In the genomic region with DNA sequence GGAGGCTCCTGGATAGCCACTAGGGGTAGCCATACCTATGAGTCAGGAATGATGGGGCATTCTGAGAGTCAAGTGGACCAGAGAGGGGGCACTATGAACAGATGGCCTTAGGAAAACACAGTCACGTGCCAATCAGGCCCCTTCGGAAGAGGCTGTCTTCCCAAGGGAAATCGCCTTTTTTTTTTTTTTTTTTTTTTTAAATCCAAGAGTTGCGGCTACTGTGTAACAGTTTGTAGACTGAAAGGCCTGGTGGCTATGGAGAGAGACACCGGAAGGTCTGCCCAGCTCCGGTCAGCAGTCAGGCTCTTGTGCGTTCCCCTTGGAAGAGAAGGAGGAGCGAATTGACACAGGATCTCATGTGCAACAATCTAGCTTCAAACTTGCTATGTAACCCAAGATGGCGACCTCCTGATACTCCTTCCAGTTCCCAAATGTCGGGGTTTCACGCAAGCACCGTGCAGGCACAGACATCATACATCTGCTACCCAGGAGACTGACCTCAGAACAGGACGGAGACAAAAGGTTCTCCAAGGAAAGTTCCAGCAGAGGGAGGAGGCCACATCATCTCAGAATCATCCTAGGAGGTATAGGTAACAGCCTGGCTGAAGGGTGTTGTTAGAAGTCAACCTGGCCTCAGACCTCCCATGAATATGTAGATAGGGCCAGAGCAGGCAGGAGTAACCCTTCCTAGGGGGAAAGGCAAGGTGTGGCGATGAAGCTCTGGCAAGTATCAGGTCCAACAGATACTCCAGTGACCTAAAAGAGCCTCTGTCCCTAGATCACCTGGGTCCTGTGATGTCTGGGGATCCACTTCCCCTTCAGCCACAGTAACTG, we compare ENCODE assay signal across 8 mouse cellular contexts. TPM values are rescaled to one million over a fixed set of nuclear protein-coding genes. Genes with fewer than 3 reads are reported as not detected.
DNase-seq lines count a peak whose midpoint lies in the region; ATAC-seq lines count a peak whose summit lies in the region.

No protein-coding gene starts in this region.

- H3K27ac ChIP-seq in heart, embryonic 16.5 days (ENCODE audit: low read length): peak overlapping the region; percentile 82
- H3K27ac ChIP-seq in hindbrain, embryonic 10.5 days: peak overlapping the region; percentile 96
- H3K27ac ChIP-seq in midbrain, embryonic 12.5 days (replicated peaks): peak overlapping the region; percentile 94

- no peaks in the 10 kb centered on the region for H3K9me3 ChIP-seq in heart, embryonic 16.5 days (replicated peaks; ENCODE audit: control insufficient read depth, low read length)
- H3K9me3 ChIP-seq in hindbrain, embryonic 10.5 days: no peaks in the 10 kb centered on the region
- no peaks in the 10 kb centered on the region for H3K9me3 ChIP-seq in midbrain, embryonic 12.5 days

- H3K4me1 ChIP-seq in heart, embryonic 16.5 days (ENCODE audit: control insufficient read depth, insufficient read depth, low read length): peaks cover 25% of the 10 kb centered on the region
- H3K4me1 ChIP-seq in hindbrain, embryonic 10.5 days (replicated peaks): peaks cover 43% of the 10 kb centered on the region
- H3K4me1 ChIP-seq in midbrain, embryonic 12.5 days: peaks cover 37% of the 10 kb centered on the region

- ATAC-seq in heart, embryonic 16.5 days (replicated peaks; ENCODE audit: extremely low read depth, insufficient read depth, low FRiP score): no peak
- ATAC-seq in midbrain, embryonic 12.5 days (ENCODE audit: low FRiP score, low read depth): no peak

- no peak for DNase-seq in heart, adult 9 months (ENCODE audit: low spot score in 2 of 2)
- DNase-seq in R1 (ENCODE audit: low read depth, low spot score): peak; percentile 77
- DNase-seq in hindbrain, embryonic 10.5 days (ENCODE audit: low spot score): no peak
- DNase-seq in cerebellum, adult 9-11 months: no peak
- no peak for DNase-seq in adrenal gland, adult 2 months
- no peak for DNase-seq in retina, embryonic 14.5 days (ENCODE audit: low spot score)

- H3K36me3 ChIP-seq in heart, embryonic 16.5 days (ENCODE audit: control insufficient read depth, insufficient read depth): peaks cover 6% of the 10 kb centered on the region
- H3K36me3 ChIP-seq in hindbrain, embryonic 10.5 days: peaks cover 14% of the 10 kb centered on the region
- H3K36me3 ChIP-seq in midbrain, embryonic 12.5 days: peaks cover 7% of the 10 kb centered on the region

- peak overlapping the region; percentile 78 for H3K4me3 ChIP-seq in heart, embryonic 16.5 days (ENCODE audit: low read length)
- H3K4me3 ChIP-seq in hindbrain, embryonic 10.5 days: peak overlapping the region; percentile 69
- peak overlapping the region; percentile 72 for H3K4me3 ChIP-seq in midbrain, embryonic 12.5 days

- peak overlapping the region; percentile 77; the same call in 1 of the 2 replicates for H3K9ac ChIP-seq in heart, embryonic 16.5 days (ENCODE audit: low read length)
- H3K9ac ChIP-seq in midbrain, embryonic 12.5 days (replicated peaks): peak overlapping the region; percentile 82; the same call in 1 of the 2 replicates

- H3K27me3 ChIP-seq in heart, embryonic 16.5 days (ENCODE audit: control insufficient read depth, insufficient read depth, low read length): no peaks in the 10 kb centered on the region
- H3K27me3 ChIP-seq in hindbrain, embryonic 10.5 days (ENCODE audit: insufficient read depth, poor library complexity, severe bottlenecking): peaks cover 11% of the 10 kb centered on the region
- peaks cover 11% of the 10 kb centered on the region; the same call in 1 of the 2 replicates for H3K27me3 ChIP-seq in midbrain, embryonic 12.5 days

- 44% methylated on average over 14 of the region's 14 CpGs for WGBS in heart, embryonic 16.5 days
- WGBS in hindbrain, embryonic 10.5 days: 47% methylated on average over 14 of the region's 14 CpGs
- WGBS in midbrain, embryonic 12.5 days: 49% methylated on average over 14 of the region's 14 CpGs

- peak overlapping the region; percentile 66 for H3K4me2 ChIP-seq in heart, embryonic 16.5 days (ENCODE audit: low read depth, low read length)
- peak overlapping the region; percentile 88 for H3K4me2 ChIP-seq in midbrain, embryonic 12.5 days (replicated peaks)

RNA-seq across cellular contexts. Expression of a gene that starts 1.2 kb away (rescaled TPM):
- polyA plus RNA-seq in heart, embryonic 16.5 days (2015; fragmentation: Nextera tagmentation; extraction: Ambion mirVana): 29.2 and 29.4 TPM in 2 replicates
- 25.2 and 33.7 TPM in 2 replicates for polyA plus RNA-seq in hindbrain, embryonic 10.5 days (2016; fragmentation: Nextera tagmentation; extraction: Ambion mirVana)
- 28.7 and 32.1 TPM in 2 replicates for polyA plus RNA-seq in midbrain, embryonic 12.5 days (2016; fragmentation: Nextera tagmentation; extraction: Ambion mirVana)
- total RNA-seq in adrenal gland, adult 2 months (2021): 1 to 10 TPM; 1.2 to 1.7 TPM
- 5.5 and 6.4 TPM in 2 replicates for polyA plus RNA-seq in adrenal gland, adult 2 months (2012; rRNA removed)

RNA-seq across cellular contexts. Expression of a gene that starts 9.0 kb away (rescaled TPM):
- 67.4 and 74.8 TPM in 2 replicates for polyA plus RNA-seq in heart, embryonic 16.5 days (2015; fragmentation: Nextera tagmentation; extraction: Ambion mirVana)
- polyA plus RNA-seq in hindbrain, embryonic 10.5 days (2016; fragmentation: Nextera tagmentation; extraction: Ambion mirVana): 80.9 and 83.7 TPM in 2 replicates
- polyA plus RNA-seq in midbrain, embryonic 12.5 days (2016; fragmentation: Nextera tagmentation; extraction: Ambion mirVana): 99.6 and 111 TPM in 2 replicates
- total RNA-seq in adrenal gland, adult 2 months (2021): 10 to 100 TPM; 39.3 to 70.0 TPM
- 91.7 and 105 TPM in 2 replicates for polyA plus RNA-seq in adrenal gland, adult 2 months (2012; rRNA removed)

RNA-seq across cellular contexts. Expression of a gene that starts 10.5 kb away (rescaled TPM):
- polyA plus RNA-seq in heart, embryonic 16.5 days (2015; fragmentation: Nextera tagmentation; extraction: Ambion mirVana): 339 and 346 TPM in 2 replicates
- 510 and 522 TPM in 2 replicates for polyA plus RNA-seq in hindbrain, embryonic 10.5 days (2016; fragmentation: Nextera tagmentation; extraction: Ambion mirVana)
- polyA plus RNA-seq in midbrain, embryonic 12.5 days (2016; fragmentation: Nextera tagmentation; extraction: Ambion mirVana): 317 and 349 TPM in 2 replicates
- total RNA-seq in adrenal gland, adult 2 months (2021): 100 to 1,000 TPM; 160 to 164 TPM
- polyA plus RNA-seq in adrenal gland, adult 2 months (2012; rRNA removed): 279 and 328 TPM in 2 replicates

RNA-seq across cellular contexts. Expression of a gene that starts 31.8 kb away (rescaled TPM):
- polyA plus RNA-seq in heart, embryonic 16.5 days (2015; fragmentation: Nextera tagmentation; extraction: Ambion mirVana): 84.2 and 84.5 TPM in 2 replicates
- polyA plus RNA-seq in hindbrain, embryonic 10.5 days (2016; fragmentation: Nextera tagmentation; extraction: Ambion mirVana): 95.2 and 107 TPM in 2 replicates
- 91.8 and 94.7 TPM in 2 replicates for polyA plus RNA-seq in midbrain, embryonic 12.5 days (2016; fragmentation: Nextera tagmentation; extraction: Ambion mirVana)
- total RNA-seq in adrenal gland, adult 2 months (2021): 100 to 1,000 TPM; 111 to 119 TPM
- 90.6 and 113 TPM in 2 replicates for polyA plus RNA-seq in adrenal gland, adult 2 months (2012; rRNA removed)

RNA-seq across cellular contexts. Expression of a gene that starts 38.7 kb away (rescaled TPM):
- polyA plus RNA-seq in heart, embryonic 16.5 days (2015; fragmentation: Nextera tagmentation; extraction: Ambion mirVana): 1.4 and 2.4 TPM in 2 replicates
- 0.44 and 0.68 TPM in 2 replicates for polyA plus RNA-seq in hindbrain, embryonic 10.5 days (2016; fragmentation: Nextera tagmentation; extraction: Ambion mirVana)
- polyA plus RNA-seq in midbrain, embryonic 12.5 days (2016; fragmentation: Nextera tagmentation; extraction: Ambion mirVana): 0.47 and 0.59 TPM in 2 replicates
- total RNA-seq in adrenal gland, adult 2 months (2021): under 1 TPM; 0.55 to 0.86 TPM
- 1.3 and 1.7 TPM in 2 replicates for polyA plus RNA-seq in adrenal gland, adult 2 months (2012; rRNA removed)
